Mouse (Mus musculus) spleen, adult 2 months (tissue): ENCODE results near the gene Pde4d. TPM values are rescaled to one million over a fixed set of nuclear protein-coding genes. Genes with fewer than 3 reads are reported as not detected.

Experiments used
- DNase-seq, 2 experiments: peaks; one replicate each; pipeline versions ENCODE4 v3.0.0 to v3.0.0-alpha.2; 2012 to 2021; ENCODE audit warnings: low spot score in 2 of 2, low read depth in 1 of 2
- H3K27ac ChIP-seq: fragments of 200-500 bp; 2 replicates; pipeline ENCODE4 v1.5.1; 2012; ENCODE audit warnings: low read length, inconsistent platforms; ENCODE audit not compliant: insufficient read depth
- H3K27me3 ChIP-seq: fragments of 200-500 bp; 2 replicates; pipeline ENCODE4 v1.6.1; 2012; ENCODE audit warnings: mild to moderate bottlenecking, moderate library complexity, low read length, inconsistent platforms; ENCODE audit not compliant: control insufficient read depth, insufficient read depth
- H3K36me3 ChIP-seq: fragments of 200-500 bp; 2 replicates; pipeline ENCODE4 v1.6.1; 2012; ENCODE audit warnings: mild to moderate bottlenecking, low read length, inconsistent platforms; ENCODE audit not compliant: control insufficient read depth, insufficient read depth
- H3K4me1 ChIP-seq: fragments of 200-500 bp; 2 replicates; pipeline ENCODE4 v1.6.1; 2011; ENCODE audit warnings: inconsistent platforms; ENCODE audit not compliant: control insufficient read depth, insufficient read depth, insufficient read length
- H3K4me3 ChIP-seq: fragments of 200-500 bp; 2 replicates; pipeline ENCODE4 v1.5.1; 2011; ENCODE audit warnings: mild to moderate bottlenecking, inconsistent platforms; ENCODE audit not compliant: insufficient read depth, insufficient read length; ENCODE audit errors: extremely low read depth
- CTCF ChIP-seq: fragments of 200-500 bp; IDR thresholded peaks from 2 replicates; pipeline ENCODE4 v1.5.1; 2011; ENCODE audit warnings: mild to moderate bottlenecking, inconsistent platforms; ENCODE audit not compliant: insufficient read depth, insufficient read length, insufficient replicate concordance; ENCODE audit errors: extremely low read depth
- POLR2A ChIP-seq: fragments of 200-500 bp; IDR thresholded peaks from 2 replicates; pipeline ENCODE4 v1.6.1; 2011; ENCODE audit warnings: low read depth, low read length, inconsistent platforms
- WGBS: fragments of 180-500 bp; shearing (Covaris S2); methylation state at CpG from one replicate; pipeline ENCODE4 v1.1.7; 2018; 5-methylcytosine and 5-hydroxymethylcytosine counted together
- polyA plus RNA-seq: library from polyadenylated mRNA; depleted of rRNA; stranded (reverse); fragments of >200 nt; gene quantifications from 2 replicates; pipeline ENCODE4 v1.2.3, GENCODE M21; 2012

Pde4d gene
- polyA plus RNA-seq, 1 experiment, result 4.8 TPM

DNA sequence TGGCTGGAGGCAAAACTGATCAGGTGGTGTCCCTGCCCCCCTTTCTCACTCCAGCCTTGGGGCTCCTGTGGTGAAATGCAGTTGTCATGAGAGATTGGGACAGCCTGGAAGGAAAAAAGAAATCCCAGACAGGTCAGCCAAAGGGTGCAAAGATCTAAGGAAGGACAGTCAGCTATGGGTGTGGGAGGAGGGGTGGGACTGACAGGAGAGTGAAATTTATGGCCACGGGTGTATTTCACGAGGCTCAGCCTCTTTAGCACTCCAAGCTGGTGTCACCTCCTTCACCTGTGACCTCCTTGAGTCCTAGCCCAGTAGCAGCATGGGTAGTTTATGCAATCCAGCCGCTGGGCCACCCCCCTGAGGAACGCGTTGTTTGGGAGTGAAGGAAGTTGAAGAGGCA is 1465.1 kb downstream of the Pde4d start:
- Histone ChIP-seq H3K36me3 (no peaks in the 10 kb centered on the region), H3K4me1 (no peaks in the 10 kb centered on the region), H3K4me3 (no peak overlapping the region), H3K27ac (no peak overlapping the region), H3K27me3 (no peaks in the 10 kb centered on the region)
- TF ChIP-seq POLR2A (no peak), CTCF (no peak)
- DNase-seq, result no peak
- WGBS, result 62% methylated on average over 5 of the region's 5 CpGs

DNA sequence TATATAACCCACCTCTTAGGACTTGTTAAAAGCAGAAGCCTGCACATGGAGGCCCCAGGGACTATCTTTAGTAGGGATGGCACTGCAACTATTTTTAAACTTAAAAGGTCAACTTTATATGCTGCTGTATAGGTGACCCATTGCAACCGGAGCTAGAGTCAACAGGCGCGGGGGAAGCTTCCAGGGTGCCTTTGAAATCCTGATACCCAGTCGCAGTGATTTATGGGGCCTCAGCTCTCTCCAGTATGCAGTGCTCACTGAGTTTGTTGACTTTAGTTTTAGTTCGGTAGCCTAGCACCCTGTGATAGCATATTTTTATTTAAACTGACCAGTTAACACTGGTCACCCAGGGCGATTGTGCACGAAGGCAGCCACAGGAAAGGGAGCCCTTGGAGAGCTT is 1465.8 kb downstream of the Pde4d start:
- Histone ChIP-seq H3K27me3 (no peaks in the 10 kb centered on the region), H3K4me1 (no peaks in the 10 kb centered on the region), H3K4me3 (no peak overlapping the region), H3K27ac (no peak overlapping the region), H3K36me3 (no peaks in the 10 kb centered on the region)
- DNase-seq, result no peak
- TF ChIP-seq CTCF, result no peak
- WGBS, result 85% methylated on average over 7 of the region's 7 CpGs

DNA sequence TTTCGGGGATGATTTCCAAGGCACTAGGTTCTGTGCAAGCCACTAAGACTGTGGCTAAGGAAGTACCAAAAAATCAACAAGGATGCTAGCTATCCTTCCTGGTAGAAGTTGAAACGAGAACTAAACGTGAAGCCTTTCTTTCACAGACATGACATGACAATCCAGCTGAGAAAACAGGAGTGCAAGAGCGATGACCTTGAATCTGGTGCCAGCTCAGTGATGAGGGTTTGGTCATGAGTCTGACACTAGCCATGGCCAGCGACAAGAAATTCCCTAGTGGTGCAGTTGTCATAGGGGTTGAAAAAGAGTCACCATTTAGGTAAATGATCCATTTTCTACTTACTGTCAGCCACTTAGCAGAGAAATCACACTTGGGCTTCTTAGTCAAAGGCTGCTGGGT is 1466.2 kb downstream of the Pde4d start:
- no peaks in the 10 kb centered on the region for H3K4me1 ChIP-seq
- DNase-seq, result no peak
- TF ChIP-seq CTCF (no peak), POLR2A (no peak)
- H3K27ac ChIP-seq, result no peak overlapping the region
- no peaks in the 10 kb centered on the region for H3K36me3 ChIP-seq
- WGBS, result 81% methylated on average over 5 of the region's 5 CpGs
- no peak overlapping the region for H3K4me3 ChIP-seq
- no peaks in the 10 kb centered on the region for H3K27me3 ChIP-seq

DNA sequence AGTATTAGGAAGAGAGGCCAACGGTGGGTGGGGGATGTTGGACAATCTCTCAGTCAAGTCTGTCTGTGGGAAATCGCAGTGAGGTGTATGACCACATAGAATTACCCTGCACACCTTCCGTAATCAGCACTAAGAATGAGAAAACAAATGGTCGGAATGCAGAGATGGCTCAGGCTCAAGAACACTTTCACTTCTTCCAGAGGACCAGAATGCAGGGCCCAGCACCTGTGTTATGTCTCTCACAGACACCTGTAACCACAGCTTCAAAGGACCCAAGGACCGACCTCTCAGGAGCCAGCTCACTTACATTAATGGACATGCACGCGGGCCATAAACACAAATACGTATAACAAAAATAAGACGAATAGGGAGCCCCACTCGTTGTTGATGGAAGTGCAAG is 1467.8 kb downstream of the Pde4d start:
- DNase-seq, result no peak
- Histone ChIP-seq H3K36me3 (no peaks in the 10 kb centered on the region), H3K4me1 (no peaks in the 10 kb centered on the region), H3K27ac (no peak overlapping the region), H3K27me3 (no peaks in the 10 kb centered on the region), H3K4me3 (no peak overlapping the region)
- WGBS, result 90% methylated on average over 10 of the region's 10 CpGs
- TF ChIP-seq CTCF (no peak), POLR2A (no peak)

DNA sequence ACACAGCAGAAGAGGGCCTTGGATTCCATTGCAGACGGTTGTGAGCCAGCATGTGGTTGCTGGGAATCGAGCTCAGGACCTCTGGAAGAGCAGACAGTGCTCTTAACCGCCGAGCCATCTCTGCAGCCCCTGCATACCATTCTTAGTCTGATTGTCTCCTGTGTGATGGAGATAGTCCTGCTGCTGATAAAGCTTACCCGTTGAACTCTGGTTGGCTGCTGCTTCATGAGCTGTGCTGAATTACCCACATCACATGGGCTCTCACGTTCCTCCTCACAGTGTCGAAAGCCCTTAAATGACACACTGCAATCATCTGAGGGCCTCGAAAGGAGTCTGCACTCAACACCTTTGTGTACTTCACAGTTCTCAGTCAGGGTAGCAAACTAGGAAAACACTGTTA is 1468.9 kb downstream of the Pde4d start:
- TF ChIP-seq POLR2A (no peak), CTCF (no peak)
- 78% methylated on average over 8 of the region's 8 CpGs for WGBS
- H3K27me3 ChIP-seq, result no peaks in the 10 kb centered on the region
- H3K36me3 ChIP-seq, result no peaks in the 10 kb centered on the region
- DNase-seq, result no peak
- H3K4me1 ChIP-seq, result no peaks in the 10 kb centered on the region
- no peak overlapping the region for H3K27ac ChIP-seq
- H3K4me3 ChIP-seq, result no peak overlapping the region

DNA sequence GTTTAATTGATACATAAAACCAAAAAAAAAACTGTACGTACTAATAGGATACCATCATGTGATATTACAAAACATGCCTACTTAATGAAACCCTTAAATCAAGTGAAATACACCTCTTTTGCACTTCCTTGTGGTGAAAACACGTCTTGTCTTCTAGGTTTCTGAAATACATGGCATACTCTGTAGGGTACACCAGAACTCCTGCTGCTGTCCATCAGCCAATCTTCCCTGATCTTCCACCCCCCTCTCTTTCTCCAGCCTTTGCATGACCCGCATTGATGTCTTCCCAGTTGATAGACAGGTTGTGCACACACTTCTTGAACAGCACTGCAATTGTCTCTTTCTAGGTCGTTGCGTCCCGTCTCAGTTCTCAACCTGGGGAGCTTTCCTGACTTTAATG is 1470.5 kb downstream of the Pde4d start:
- 86% methylated on average over 6 of the region's 6 CpGs for WGBS
- Histone ChIP-seq H3K36me3 (no peaks in the 10 kb centered on the region), H3K4me1 (no peaks in the 10 kb centered on the region), H3K27me3 (no peaks in the 10 kb centered on the region), H3K27ac (no peak overlapping the region), H3K4me3 (no peak overlapping the region)
- no peak for TF ChIP-seq CTCF
- TF ChIP-seq POLR2A, result no peak
- DNase-seq, result no peak

DNA sequence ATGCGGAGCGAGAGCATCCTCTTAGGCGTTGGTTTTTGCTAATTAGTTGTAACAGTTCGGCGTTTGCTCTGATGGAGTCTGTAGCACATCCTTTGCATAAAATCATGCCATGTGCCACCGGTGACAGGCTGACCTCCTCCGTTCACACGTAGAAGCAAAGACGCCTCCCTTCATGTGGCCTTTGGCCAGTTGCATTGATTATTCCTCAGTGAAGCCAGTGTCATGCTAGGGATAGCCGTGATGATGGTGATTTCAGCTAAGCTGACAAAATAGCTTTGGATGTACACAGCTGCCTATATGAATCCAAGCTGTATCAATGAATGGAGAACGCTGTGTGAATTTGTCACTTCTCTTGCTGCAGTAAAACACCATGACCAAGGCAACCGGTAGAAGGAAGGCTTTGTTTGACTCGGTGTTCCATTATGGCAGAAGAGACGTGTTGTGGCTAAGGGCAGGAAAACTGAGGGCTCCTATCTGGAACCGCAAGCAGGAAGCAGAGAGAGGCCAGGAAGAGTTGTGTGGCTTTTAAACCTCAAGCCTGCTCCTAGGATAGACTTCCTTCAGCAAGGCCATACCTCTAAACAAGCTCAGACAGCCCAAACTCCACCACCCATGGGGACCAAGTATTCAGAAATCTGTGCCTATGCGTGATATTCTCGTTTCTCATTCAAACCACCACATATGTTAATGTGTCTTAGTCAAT is 1471.7 kb downstream of the Pde4d start:
- Histone ChIP-seq H3K27ac (no peak overlapping the region), H3K4me3 (no peak overlapping the region), H3K36me3 (no peaks in the 10 kb centered on the region), H3K27me3 (no peaks in the 10 kb centered on the region), H3K4me1 (peaks cover under 1% of the 10 kb centered on the region; the same call in 1 of the 2 replicates)
- TF ChIP-seq CTCF (no peak), POLR2A (no peak)
- no peak for DNase-seq
- WGBS, result 67% methylated on average over 17 of the region's 17 CpGs

DNA sequence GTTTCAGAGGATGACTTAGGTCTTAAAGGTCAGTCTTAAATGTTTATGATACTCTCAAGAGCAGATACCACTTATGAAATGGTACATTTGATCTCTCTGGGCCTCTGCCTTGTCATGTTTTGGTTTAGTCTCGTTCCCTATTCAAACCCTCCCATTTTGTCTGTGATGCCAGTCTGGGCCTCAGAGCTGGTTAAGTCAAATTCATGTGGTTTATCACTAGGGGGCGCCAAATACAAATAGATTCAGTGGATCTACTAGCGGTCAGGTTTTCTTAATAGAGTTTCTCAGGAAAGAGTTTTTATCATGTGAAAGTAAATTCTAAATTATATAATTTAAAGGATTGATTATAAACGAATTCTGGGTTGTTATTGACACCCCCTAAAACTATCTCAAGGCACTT is 1472.5 kb downstream of the Pde4d start:
- peak; percentile 29 to 51 for DNase-seq
- Histone ChIP-seq H3K27me3 (no peaks in the 10 kb centered on the region), H3K4me1 (peaks cover 2% of the 10 kb centered on the region; the same call in 1 of the 2 replicates), H3K4me3 (no peak overlapping the region), H3K36me3 (no peaks in the 10 kb centered on the region), H3K27ac (no peak overlapping the region)
- TF ChIP-seq POLR2A (no peak), CTCF (peak; percentile 3; the same call in 1 of the 2 replicates)
- 3% methylated on average over 4 of the region's 4 CpGs for WGBS
